Mouse (Mus musculus) lung, postnatal 0 days (tissue): ENCODE data around the gene Traf5. TPM values are rescaled to one million over a fixed set of nuclear protein-coding genes. Genes with fewer than 3 reads are reported as not detected.
A peak's percentile ranks its signal among the peaks of the same experiment; 100 is the strongest.

Experiments used
- ATAC-seq: fragments of 200-750 bp; cut with Nextera tagmentation; 2 replicates; pipeline ENCODE4 v1.8.0; 2017; ENCODE audit warnings: moderate library complexity
- DNase-seq: peaks from one replicate; pipeline ENCODE4 v3.0.0-alpha.2; 2016; ENCODE audit warnings: low spot score
- H3K27ac ChIP-seq: fragments of 300-500 bp; sonication (generic); 2 replicates; pipeline ENCODE4 v1.5.1; 2014; ENCODE audit warnings: antibody characterized with exemption, mild to moderate bottlenecking, low read length, mixed read lengths
- H3K27me3 ChIP-seq: fragments of 300-500 bp; sonication (generic); replicated peaks from 2 replicates; pipeline ENCODE4 v1.6.1; 2014; ENCODE audit warnings: low read length, mixed read lengths; ENCODE audit not compliant: insufficient read depth
- H3K36me3 ChIP-seq: fragments of 300-500 bp; sonication (generic); 2 replicates; pipeline ENCODE4 v1.6.1; 2014; ENCODE audit warnings: low read length, mixed read lengths; ENCODE audit not compliant: insufficient read depth
- H3K4me1 ChIP-seq: fragments of 300-500 bp; sonication (generic); 2 replicates; pipeline ENCODE4 v1.6.1; 2014; ENCODE audit warnings: antibody characterized with exemption, low read depth, low read length, mixed read lengths; ENCODE audit not compliant: insufficient read depth
- H3K4me2 ChIP-seq: fragments of 300-500 bp; sonication (generic); replicated peaks from 2 replicates; pipeline ENCODE4 v1.6.1; 2014; ENCODE audit warnings: low read depth, mild to moderate bottlenecking, low read length, moderate library complexity, mixed read lengths
- H3K4me3 ChIP-seq: fragments of 300-500 bp; sonication (generic); 2 replicates; pipeline ENCODE4 v1.5.1; 2014; ENCODE audit warnings: low read depth, low read length
- H3K9ac ChIP-seq: fragments of 300-500 bp; sonication (generic); replicated peaks from 2 replicates; pipeline ENCODE4 v1.6.1; 2014; ENCODE audit warnings: low read depth, mild to moderate bottlenecking
- H3K9me3 ChIP-seq: fragments of 300-500 bp; sonication (generic); 2 replicates; pipeline ENCODE4 v1.6.1; 2016; ENCODE audit warnings: low read length, mixed read lengths
- CTCF ChIP-seq: IDR thresholded peaks from 2 replicates; pipeline ENCODE4 v1.5.1; 2016; ENCODE audit warnings: antibody characterized with exemption, mild to moderate bottlenecking
- EP300 ChIP-seq: IDR thresholded peaks from 2 replicates; pipeline ENCODE4 v1.6.1; 2016; ENCODE audit warnings: antibody characterized with exemption, mild to moderate bottlenecking, control low read depth
- WGBS: fragments of 180-500 bp; shearing (Covaris S2); extraction: QIAGEN DNeasy Blood & Tissue Kit; methylation state at CpG from one replicate; pipeline ENCODE4 v1.1.7; 2014; 5-methylcytosine and 5-hydroxymethylcytosine counted together
- polyA plus RNA-seq: library from polyadenylated mRNA; unstranded; fragments of >200 nt; fragmentation: Nextera tagmentation; extraction: Ambion mirVana; gene quantifications from 2 replicates; pipeline ENCODE4 v1.2.1, GENCODE M21; 2015

Gene Traf5
- polyA plus RNA-seq, 1 experiment from 2014 or later, result 27.1 TPM

GRCm38 (mm10) chr1:191989060-191989459 lies 103.3 kb downstream of the Traf5 start:
- Histone ChIP-seq H3K4me3 (no peak overlapping the region), H3K27ac (no peak overlapping the region)
- peak; percentile 34 for DNase-seq

GRCm38 (mm10) chr1:191988646-191989045 lies 103.7 kb downstream of the Traf5 start:
- H3K4me1 ChIP-seq, result peaks cover 4% of the 10 kb centered on the region; the same call in 1 of the 2 replicates
- H3K36me3 ChIP-seq, result no peaks in the 10 kb centered on the region
- H3K27ac ChIP-seq, result no peak overlapping the region
- DNase-seq (peak; percentile 70), ATAC-seq (no peak)
- TF ChIP-seq EP300 (no peak), CTCF (no peak)
- H3K27me3 ChIP-seq, result no peaks in the 10 kb centered on the region
- H3K4me2 ChIP-seq, result no peak overlapping the region
- H3K9me3 ChIP-seq, result no peaks in the 10 kb centered on the region
- 34% methylated on average over 3 of the region's 3 CpGs for WGBS
- no peak overlapping the region for H3K9ac ChIP-seq
- H3K4me3 ChIP-seq, result no peak overlapping the region

More at GRCm38 (mm10) chr1:191989060-191989459, 103.3 kb downstream of the Traf5 start:
- Histone ChIP-seq H3K9ac (no peak overlapping the region), H3K4me1 (peaks cover 4% of the 10 kb centered on the region; the same call in 1 of the 2 replicates), H3K36me3 (no peaks in the 10 kb centered on the region), H3K27me3 (no peaks in the 10 kb centered on the region), H3K9me3 (no peaks in the 10 kb centered on the region), H3K4me2 (no peak overlapping the region)
- no peak for ATAC-seq
- TF ChIP-seq CTCF (no peak), EP300 (no peak)
- 79% methylated on average over 5 of the region's 5 CpGs for WGBS

GRCm38 (mm10) chr1:191987481-191987769 lies 104.9 kb downstream of the Traf5 start:
- 47% methylated on average over 5 of the region's 5 CpGs for WGBS
- DNase-seq (no peak), ATAC-seq (no peak)
- Histone ChIP-seq H3K4me3 (no peak overlapping the region), H3K27me3 (no peaks in the 10 kb centered on the region), H3K9me3 (no peaks in the 10 kb centered on the region), H3K4me1 (peaks cover 4% of the 10 kb centered on the region; the same call in 1 of the 2 replicates), H3K27ac (no peak overlapping the region), H3K36me3 (no peaks in the 10 kb centered on the region), H3K4me2 (no peak overlapping the region), H3K9ac (no peak overlapping the region)
- no peak for TF ChIP-seq CTCF
- TF ChIP-seq EP300, result no peak

GRCm38 (mm10) chr1:191986674-191987480 lies 105.5 kb downstream of the Traf5 start:
- Histone ChIP-seq H3K9ac (no peak overlapping the region), H3K27me3 (no peaks in the 10 kb centered on the region), H3K4me1 (peaks cover 4% of the 10 kb centered on the region; the same call in 1 of the 2 replicates), H3K36me3 (no peaks in the 10 kb centered on the region), H3K9me3 (no peaks in the 10 kb centered on the region), H3K4me3 (no peak overlapping the region), H3K27ac (no peak overlapping the region), H3K4me2 (no peak overlapping the region)
- WGBS, result 64% methylated on average over 8 of the region's 8 CpGs
- no peak for TF ChIP-seq CTCF
- TF ChIP-seq EP300, result no peak
- no peak for DNase-seq
- ATAC-seq, result no peak

- H3K4me3 ChIP-seq, result no peak overlapping the region
- DNase-seq (peak; percentile 57), ATAC-seq (peak; percentile 73)
- TF ChIP-seq CTCF (no peak), EP300 (no peak)
- H3K4me1 ChIP-seq, result no peaks in the 10 kb centered on the region
- H3K27ac ChIP-seq, result no peak overlapping the region
- 19% methylated on average over 5 of the region's 6 CpGs for WGBS
- H3K36me3 ChIP-seq, result no peaks in the 10 kb centered on the region
- H3K4me2 ChIP-seq, result no peak overlapping the region
- no peak overlapping the region for H3K9ac ChIP-seq
- no peaks in the 10 kb centered on the region for H3K27me3 ChIP-seq
- H3K9me3 ChIP-seq, result no peaks in the 10 kb centered on the region
These were observed 110.8 kb downstream of the Traf5 start for GRCm38 (mm10) chr1:191981426-191982102.

GRCm38 (mm10) chr1:191977187-191977586 lies 115.2 kb downstream of the Traf5 start, which contains the start of gene Rd3:
Gene Rd3, plus strand, starts transcription at chr1:191977370.
- Histone ChIP-seq H3K4me1 (no peaks in the 10 kb centered on the region), H3K9me3 (no peaks in the 10 kb centered on the region), H3K4me3 (no peak within 1 kb of the TSS), H3K9ac (no peak within 1 kb of the TSS), H3K36me3 (no peaks in the 10 kb centered on the region), H3K27me3 (no peaks in the 10 kb centered on the region), H3K27ac (no peak within 1 kb of the TSS), H3K4me2 (no peak within 1 kb of the TSS)
- no peak for TF ChIP-seq EP300
- no peak for TF ChIP-seq CTCF
- peak; percentile 33 for DNase-seq
- ATAC-seq, result peak; percentile 46
- 37% methylated on average over 5 of the region's 5 CpGs for WGBS
